Mouse (Mus musculus): ENCODE results near the gene Mcrip2. TPM values are rescaled to one million over a fixed set of nuclear protein-coding genes. Genes with fewer than 3 reads are reported as not detected.

Mcrip2 gene
- polyA plus RNA-seq, 1 experiment from 2014 or later: 10.7 TPM

DNA sequence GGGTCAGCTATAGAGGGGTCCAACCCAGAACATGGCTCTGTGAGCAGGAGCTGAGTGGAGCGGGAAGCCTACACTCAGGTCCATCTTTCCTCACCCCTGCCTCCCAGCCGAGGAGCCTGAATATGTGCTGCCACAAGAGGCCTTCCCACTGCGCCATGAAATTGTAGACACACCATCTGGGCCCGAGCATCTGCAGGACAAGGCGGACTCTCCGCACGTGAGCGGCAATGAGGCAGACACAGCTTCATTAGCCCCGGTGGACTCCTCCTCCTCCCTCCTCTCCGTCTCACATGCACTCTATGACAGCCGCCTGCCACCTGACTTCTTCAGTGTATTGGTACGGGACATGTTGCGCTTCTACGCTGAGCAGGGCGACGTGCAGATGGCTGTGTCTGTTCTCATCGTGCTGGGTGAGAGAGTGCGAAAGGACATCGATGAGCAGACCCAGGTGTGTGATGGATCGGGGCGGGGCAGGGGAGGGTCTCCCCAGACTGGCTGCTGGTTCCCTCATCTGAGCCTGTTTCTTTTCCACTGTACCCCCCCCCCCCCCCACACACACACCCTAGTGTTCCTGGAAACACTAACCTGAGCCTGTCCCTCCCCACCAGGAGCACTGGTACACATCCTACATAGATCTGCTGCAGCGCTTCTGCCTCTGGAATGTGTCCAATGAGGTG is 40.9 kb downstream of the Mcrip2 start:
- H3K36me3 ChIP-seq (ENCODE audit: control insufficient read depth, insufficient read depth, low read length): peaks cover 17% of the 10 kb centered on the region
- ATAC-seq (ENCODE audit: insufficient number of reproducible peaks, low FRiP score, low TSS enrichment, low read depth) (no peak), DNase-seq (ENCODE audit: low spot score) (no peak)
- peak overlapping the region; percentile 48; the same call in 1 of the 2 replicates for H3K4me3 ChIP-seq (ENCODE audit: low read depth, low read length)
- peaks cover 34% of the 10 kb centered on the region for H3K4me1 ChIP-seq (ENCODE audit: control insufficient read depth, insufficient read depth, low read length)
- WGBS: 93% methylated on average over 21 of the region's 22 CpGs
- no peaks in the 10 kb centered on the region for H3K27me3 ChIP-seq (ENCODE audit: control insufficient read depth, insufficient read depth, low read length)
- no peaks in the 10 kb centered on the region for H3K9me3 ChIP-seq (ENCODE audit: control insufficient read depth, low read length)
- H3K9ac ChIP-seq (ENCODE audit: low read length): no peak overlapping the region
- no peak overlapping the region for H3K27ac ChIP-seq (replicated peaks; ENCODE audit: low read depth, low read length)
- no peak overlapping the region for H3K4me2 ChIP-seq (ENCODE audit: low read depth, severe bottlenecking)

- Histone ChIP-seq H3K9me3 (ENCODE audit: control insufficient read depth, low read length) (no peaks in the 10 kb centered on the region), H3K4me3 (ENCODE audit: low read depth, low read length) (no peak overlapping the region), H3K4me2 (ENCODE audit: low read depth, severe bottlenecking) (no peak overlapping the region), H3K9ac (ENCODE audit: low read length) (no peak overlapping the region), H3K36me3 (ENCODE audit: control insufficient read depth, insufficient read depth, low read length) (peaks cover 17% of the 10 kb centered on the region), H3K27ac (replicated peaks; ENCODE audit: low read depth, low read length) (no peak overlapping the region), H3K27me3 (ENCODE audit: control insufficient read depth, insufficient read depth, low read length) (no peaks in the 10 kb centered on the region), H3K4me1 (ENCODE audit: control insufficient read depth, insufficient read depth, low read length) (peaks cover 32% of the 10 kb centered on the region)
- ATAC-seq (ENCODE audit: insufficient number of reproducible peaks, low FRiP score, low TSS enrichment, low read depth): no peak
- DNase-seq (ENCODE audit: low spot score): no peak
- 92% methylated on average over 13 of the region's 13 CpGs for WGBS
Observed at GRCm38 (mm10) chr17:25827011-25827410, 41.6 kb downstream of the Mcrip2 start.

GRCm38 (mm10) chr17:25825984-25826570 is 42.5 kb downstream of the Mcrip2 start:
- H3K36me3 ChIP-seq (ENCODE audit: control insufficient read depth, insufficient read depth, low read length): peaks cover 13% of the 10 kb centered on the region
- no peak for ATAC-seq (ENCODE audit: insufficient number of reproducible peaks, low FRiP score, low TSS enrichment, low read depth)
- peaks cover 23% of the 10 kb centered on the region for H3K4me1 ChIP-seq (ENCODE audit: control insufficient read depth, insufficient read depth, low read length)
- H3K9me3 ChIP-seq (ENCODE audit: control insufficient read depth, low read length): no peaks in the 10 kb centered on the region
- H3K27ac ChIP-seq (replicated peaks; ENCODE audit: low read depth, low read length): no peak overlapping the region
- H3K27me3 ChIP-seq (ENCODE audit: control insufficient read depth, insufficient read depth, low read length): no peaks in the 10 kb centered on the region
- no peak overlapping the region for H3K4me2 ChIP-seq (ENCODE audit: low read depth, severe bottlenecking)
- no peak overlapping the region for H3K4me3 ChIP-seq (ENCODE audit: low read depth, low read length)
- no peak for DNase-seq (ENCODE audit: low spot score)
- 93% methylated on average over 27 of the region's 27 CpGs for WGBS
- no peak overlapping the region for H3K9ac ChIP-seq (ENCODE audit: low read length)

- Histone ChIP-seq H3K27ac (replicated peaks; ENCODE audit: low read depth, low read length) (no peak overlapping the region), H3K27me3 (ENCODE audit: control insufficient read depth, insufficient read depth, low read length) (peaks cover 5% of the 10 kb centered on the region), H3K9ac (ENCODE audit: low read length) (no peak overlapping the region), H3K36me3 (ENCODE audit: control insufficient read depth, insufficient read depth, low read length) (peaks cover 5% of the 10 kb centered on the region; the same call in 1 of the 2 replicates), H3K9me3 (ENCODE audit: control insufficient read depth, low read length) (no peaks in the 10 kb centered on the region), H3K4me1 (ENCODE audit: control insufficient read depth, insufficient read depth, low read length) (peaks cover 23% of the 10 kb centered on the region), H3K4me3 (ENCODE audit: low read depth, low read length) (no peak overlapping the region), H3K4me2 (ENCODE audit: low read depth, severe bottlenecking) (no peak overlapping the region)
- ATAC-seq (ENCODE audit: insufficient number of reproducible peaks, low FRiP score, low TSS enrichment, low read depth) (no peak), DNase-seq (ENCODE audit: low spot score) (no peak)
- WGBS: 88% methylated on average over 6 of the region's 6 CpGs
Observed at GRCm38 (mm10) chr17:25825311-25825710, 43.3 kb downstream of the Mcrip2 start.

- no peak for DNase-seq (ENCODE audit: low spot score)
- Histone ChIP-seq H3K9ac (ENCODE audit: low read length) (0 out of 2 replicates have a peak overlapping the region, but pooled peaks have one; percentile 5), H3K36me3 (ENCODE audit: control insufficient read depth, insufficient read depth, low read length) (peaks cover 4% of the 10 kb centered on the region; the same call in 1 of the 2 replicates), H3K9me3 (ENCODE audit: control insufficient read depth, low read length) (no peaks in the 10 kb centered on the region), H3K4me3 (ENCODE audit: low read depth, low read length) (peak overlapping the region; percentile 54), H3K4me1 (ENCODE audit: control insufficient read depth, insufficient read depth, low read length) (peaks cover 18% of the 10 kb centered on the region), H3K4me2 (ENCODE audit: low read depth, severe bottlenecking) (peak overlapping the region; percentile 96; the same call in 1 of the 2 replicates), H3K27me3 (ENCODE audit: control insufficient read depth, insufficient read depth, low read length) (peaks cover 13% of the 10 kb centered on the region), H3K27ac (replicated peaks; ENCODE audit: low read depth, low read length) (no peak overlapping the region)
- 72% methylated on average over 17 of the region's 17 CpGs for WGBS
- no peak for ATAC-seq (ENCODE audit: insufficient number of reproducible peaks, low FRiP score, low TSS enrichment, low read depth)
Observed at GRCm38 (mm10) chr17:25824362-25825142, 44.0 kb downstream of the Mcrip2 start.

DNA sequence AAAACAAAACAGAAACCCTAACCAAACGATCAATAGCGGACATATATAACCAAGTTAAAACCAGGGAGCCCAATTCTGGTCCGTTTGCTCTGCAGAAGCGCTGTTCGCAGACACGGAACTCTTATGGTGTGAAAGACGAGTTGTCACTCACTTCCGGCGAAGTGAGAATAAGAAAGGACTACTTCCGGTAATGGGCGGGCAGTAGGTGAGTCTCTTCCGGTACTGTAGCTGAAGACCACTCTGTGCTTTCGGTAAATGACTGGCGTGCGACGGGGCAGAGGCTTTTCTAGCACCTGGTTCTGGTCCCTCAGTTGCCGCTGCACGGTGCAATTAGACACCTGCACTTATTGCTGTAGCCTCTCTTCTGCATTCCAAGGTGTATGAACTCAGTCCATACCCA is 45.1 kb downstream of the Mcrip2 start, which contains the start of gene Wdr24:
Wdr24 (plus strand) TSS at position 176 of the 400 bp plus-strand sequence.
- Histone ChIP-seq H3K27me3 (ENCODE audit: control insufficient read depth, insufficient read depth, low read length) (peaks cover 24% of the 10 kb centered on the region), H3K4me1 (ENCODE audit: control insufficient read depth, insufficient read depth, low read length) (peaks cover 15% of the 10 kb centered on the region), H3K4me3 (ENCODE audit: low read depth, low read length) (peak within 1 kb of the TSS; percentile 54), H3K36me3 (ENCODE audit: control insufficient read depth, insufficient read depth, low read length) (peaks cover 4% of the 10 kb centered on the region; the same call in 1 of the 2 replicates), H3K9me3 (ENCODE audit: control insufficient read depth, low read length) (no peaks in the 10 kb centered on the region), H3K27ac (replicated peaks; ENCODE audit: low read depth, low read length) (no peak within 1 kb of the TSS), H3K9ac (ENCODE audit: low read length) (peak within 1 kb of the TSS; percentile 64; the same call in 1 of the 2 replicates), H3K4me2 (ENCODE audit: low read depth, severe bottlenecking) (peak within 1 kb of the TSS; percentile 96)
- DNase-seq (ENCODE audit: low spot score) (peak; percentile 80), ATAC-seq (ENCODE audit: insufficient number of reproducible peaks, low FRiP score, low TSS enrichment, low read depth) (peak; percentile 33; the same call in 1 of the 2 replicates)
- WGBS: under 1% methylated on average over 18 of the region's 18 CpGs

DNA sequence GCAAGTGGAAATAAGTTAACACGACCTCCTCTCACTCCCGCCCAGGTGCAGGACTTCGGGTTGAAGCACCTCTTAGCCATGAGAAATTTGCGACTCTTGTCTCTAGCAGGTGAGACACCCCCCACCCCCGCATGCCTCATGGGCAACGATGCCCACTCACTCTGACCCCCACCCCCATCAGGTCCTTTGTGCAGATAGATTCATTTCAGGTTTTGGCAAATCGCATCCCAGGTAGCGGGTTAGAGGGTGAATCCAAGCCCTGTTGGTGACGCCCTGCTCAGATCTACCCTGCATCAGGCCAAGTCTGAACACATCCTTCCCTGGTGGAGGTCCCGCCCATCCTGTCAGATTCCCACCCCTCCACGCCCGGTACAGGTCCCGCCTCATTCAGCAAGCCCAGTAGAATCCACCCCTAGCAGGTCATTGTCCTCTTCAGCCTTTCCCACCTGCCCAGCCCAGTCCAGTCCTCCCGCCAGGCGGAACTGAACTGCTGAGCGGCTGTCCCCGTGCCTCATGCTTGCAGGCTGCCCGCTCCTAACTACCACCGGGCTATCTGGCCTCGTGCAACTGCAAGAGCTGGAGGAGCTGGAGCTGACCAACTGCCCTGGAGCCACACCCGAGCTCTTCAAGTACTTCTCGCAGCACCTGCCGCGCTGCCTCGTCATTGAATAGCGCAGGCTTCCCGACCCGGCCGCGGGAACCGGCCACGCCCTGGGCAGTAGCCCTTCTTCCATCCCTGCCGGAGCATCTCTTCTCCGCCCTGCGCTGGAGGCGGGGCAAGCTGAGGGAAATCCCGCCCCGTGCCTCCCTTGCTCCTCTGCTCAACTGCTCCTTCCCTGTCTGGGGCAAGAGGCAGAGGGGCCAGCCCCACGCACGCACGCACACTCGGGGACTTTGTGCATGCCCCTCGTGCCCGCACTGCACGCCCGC is 49.4 kb downstream of the Mcrip2 start:
- Histone ChIP-seq H3K9me3 (ENCODE audit: control insufficient read depth, low read length) (no peaks in the 10 kb centered on the region), H3K36me3 (ENCODE audit: control insufficient read depth, insufficient read depth, low read length) (no peaks in the 10 kb centered on the region), H3K27ac (replicated peaks; ENCODE audit: low read depth, low read length) (no peak overlapping the region), H3K4me3 (ENCODE audit: low read depth, low read length) (0 out of 2 replicates have a peak overlapping the region, but pooled peaks have one; percentile 6), H3K27me3 (ENCODE audit: control insufficient read depth, insufficient read depth, low read length) (peaks cover 40% of the 10 kb centered on the region), H3K4me2 (ENCODE audit: low read depth, severe bottlenecking) (peak overlapping the region; percentile 20), H3K9ac (ENCODE audit: low read length) (no peak overlapping the region), H3K4me1 (ENCODE audit: control insufficient read depth, insufficient read depth, low read length) (peaks cover 3% of the 10 kb centered on the region; the same call in 1 of the 2 replicates)
- DNase-seq (ENCODE audit: low spot score) (no peak), ATAC-seq (ENCODE audit: insufficient number of reproducible peaks, low FRiP score, low TSS enrichment, low read depth) (no peak)
- 5% methylated on average over 46 of the region's 46 CpGs for WGBS
